Mouse (Mus musculus) lung, adult 2 months (tissue): ENCODE data around the gene Tdp1.

Experiments
- CTCF ChIP-seq: fragments of 200-500 bp; IDR thresholded peaks from 2 replicates; pipeline ENCODE4 v1.5.1; 2011; ENCODE audit warnings: mild to moderate bottlenecking, low read length, control low read depth; ENCODE audit not compliant: insufficient read depth
- POLR2A ChIP-seq: fragments of 200-500 bp; IDR thresholded peaks from 2 replicates; pipeline ENCODE4 v1.6.1; 2011; ENCODE audit warnings: low read depth, mild to moderate bottlenecking, control low read depth, low read length, borderline replicate concordance; ENCODE audit errors: extremely low read depth

DNA sequence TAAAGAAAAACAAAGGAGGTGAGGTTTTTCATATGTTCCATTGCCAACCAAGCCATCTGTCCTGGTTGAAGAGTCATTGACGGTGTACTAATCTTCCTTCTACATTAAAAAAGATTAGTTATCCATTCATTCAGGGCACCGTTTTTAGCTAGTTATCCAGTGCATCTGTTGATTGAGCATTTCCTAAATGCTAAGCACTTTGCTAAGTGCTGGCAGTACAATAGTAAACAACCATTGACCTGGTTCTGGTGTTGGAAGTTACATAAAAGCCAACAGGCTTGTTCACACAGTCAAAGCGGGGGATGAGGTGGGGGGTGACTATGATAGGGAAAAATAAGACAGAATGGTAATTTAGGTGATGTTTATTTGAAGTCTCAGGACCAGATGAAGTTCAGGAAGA is 35.3 kb downstream of the Tdp1 start:
- TF ChIP-seq POLR2A = no peak
- no peak for TF ChIP-seq CTCF
